Mouse (Mus musculus) heart, embryonic 14.5 days (tissue): ENCODE results near the gene Gch1. TPM values are rescaled to one million over a fixed set of nuclear protein-coding genes. Genes with fewer than 3 reads are reported as not detected.
A peak's percentile ranks its signal among the peaks of the same experiment; 100 is the strongest.

Experiments
- ATAC-seq: fragments of 200-750 bp; cut with Nextera tagmentation; 2 replicates; pipeline ENCODE4 v1.8.0; 2017; ENCODE audit warnings: low read depth, moderate TSS enrichment; ENCODE audit not compliant: insufficient number of reproducible peaks, insufficient read depth, low FRiP score
- H3K27ac ChIP-seq, 2 experiments: fragments of 200-500 bp in 1 of 2; fragments of 300-500 bp in 1 of 2; sonication (generic) in 1 of 2; replicated peaks in 1 of 2; 2 replicates each; pipeline ENCODE4 v1.5.1; 2012 to 2014; ENCODE audit warnings: low read depth in 2 of 2, low read length in 2 of 2, control low read depth in 1 of 2, mild to moderate bottlenecking in 1 of 2, mixed read lengths in 1 of 2; ENCODE audit not compliant: control insufficient read depth in 1 of 2, insufficient read depth in 1 of 2
- H3K27me3 ChIP-seq: fragments of 300-500 bp; sonication (generic); 2 replicates; pipeline ENCODE4 v1.6.1; 2014; ENCODE audit warnings: mild to moderate bottlenecking, low read length, control low read depth; ENCODE audit not compliant: control insufficient read depth, insufficient read depth
- H3K36me3 ChIP-seq: fragments of 300-500 bp; sonication (generic); 2 replicates; pipeline ENCODE4 v1.6.1; 2014; ENCODE audit warnings: mild to moderate bottlenecking, control low read depth, low read length, mixed read lengths; ENCODE audit not compliant: control insufficient read depth, insufficient read depth
- H3K4me1 ChIP-seq, 2 experiments: fragments of 200-500 bp in 1 of 2; fragments of 300-500 bp in 1 of 2; sonication (generic) in 1 of 2; 2 replicates each; pipeline ENCODE4 v1.6.1; 2012 to 2014; ENCODE audit warnings: low read length in 2 of 2, control low read depth in 1 of 2, mixed read lengths in 1 of 2; ENCODE audit not compliant: control insufficient read depth in 2 of 2, insufficient read depth in 2 of 2
- H3K4me2 ChIP-seq: fragments of 300-500 bp; sonication (generic); 2 replicates; pipeline ENCODE4 v1.6.1; 2014; ENCODE audit warnings: mild to moderate bottlenecking, low read length
- H3K4me3 ChIP-seq, 2 experiments: fragments of 200-500 bp in 1 of 2; fragments of 300-500 bp in 1 of 2; sonication (generic) in 1 of 2; 2 replicates each; pipeline ENCODE4 v1.5.1; 2012 to 2014; ENCODE audit warnings: low read length in 2 of 2, mild to moderate bottlenecking in 2 of 2, control low read depth in 1 of 2, low read depth in 1 of 2, moderate library complexity in 1 of 2; ENCODE audit not compliant: control insufficient read depth in 1 of 2, insufficient read depth in 1 of 2
- H3K9ac ChIP-seq: fragments of 300-500 bp; sonication (generic); 2 replicates; pipeline ENCODE4 v1.6.1; 2014; ENCODE audit warnings: mild to moderate bottlenecking, low read length
- H3K9me3 ChIP-seq: fragments of 300-500 bp; sonication (generic); 2 replicates; pipeline ENCODE4 v1.6.1; 2016; ENCODE audit warnings: low read length, control low read depth; ENCODE audit not compliant: control insufficient read depth
- WGBS: fragments of 180-500 bp; shearing (Covaris S2); extraction: QIAGEN DNeasy Blood & Tissue Kit; methylation state at CpG from one replicate; pipeline ENCODE4 v1.1.7; 2014; 5-methylcytosine and 5-hydroxymethylcytosine counted together
- polyA plus RNA-seq: library from polyadenylated mRNA; unstranded; fragments of >200 nt; fragmentation: Nextera tagmentation; extraction: Ambion mirVana; gene quantifications from 2 replicates; pipeline ENCODE4 v1.2.1, GENCODE M21; 2014

Gene Gch1
- polyA plus RNA-seq, 1 experiment from 2014 or later, result 6.6 TPM

- H3K4me1 ChIP-seq, result no peaks in the 10 kb centered on the region
- H3K9me3 ChIP-seq, result no peaks in the 10 kb centered on the region
- no peak overlapping the region for H3K4me3 ChIP-seq
- H3K4me2 ChIP-seq, result no peak overlapping the region
- H3K27me3 ChIP-seq, result no peaks in the 10 kb centered on the region
- whole genome bisulfite sequencing, result 90% methylated on average over 3 of the region's 3 CpGs
- H3K27ac ChIP-seq, result no peak overlapping the region
- no peaks in the 10 kb centered on the region for H3K36me3 ChIP-seq
- no peak for ATAC-seq
- H3K9ac ChIP-seq, result no peak overlapping the region
Observed at GRCm38 (mm10) chr14:47197340-47197739, 8.1 kb upstream of the Gch1 start.

- H3K4me3 ChIP-seq, result no peak overlapping the region
- no peaks in the 10 kb centered on the region for H3K27me3 ChIP-seq
- H3K4me2 ChIP-seq, result no peak overlapping the region
- no peaks in the 10 kb centered on the region for H3K36me3 ChIP-seq
- H3K4me1 ChIP-seq, result no peaks in the 10 kb centered on the region
- no peak for ATAC-seq
- 72% methylated on average over 8 of the region's 8 CpGs for WGBS
- no peaks in the 10 kb centered on the region for H3K9me3 ChIP-seq
- no peak overlapping the region for H3K27ac ChIP-seq
- H3K9ac ChIP-seq, result no peak overlapping the region
Observed at GRCm38 (mm10) chr14:47196711-47197110, 7.5 kb upstream of the Gch1 start.

GRCm38 (mm10) chr14:47194096-47194495 lies 4.9 kb upstream of the Gch1 start:
- H3K9ac ChIP-seq, result no peak overlapping the region
- H3K4me3 ChIP-seq, result no peak overlapping the region
- H3K4me1 ChIP-seq, result no peaks in the 10 kb centered on the region
- no peak overlapping the region for H3K4me2 ChIP-seq
- H3K27me3 ChIP-seq, result no peaks in the 10 kb centered on the region
- no peak overlapping the region for H3K27ac ChIP-seq
- 29% methylated on average over 4 of the region's 4 CpGs for WGBS
- no peak for ATAC-seq
- H3K36me3 ChIP-seq, result no peaks in the 10 kb centered on the region
- no peaks in the 10 kb centered on the region for H3K9me3 ChIP-seq

GRCm38 (mm10) chr14:47193506-47193905 lies 4.3 kb upstream of the Gch1 start:
- no peak overlapping the region for H3K4me3 ChIP-seq
- no peak overlapping the region for H3K9ac ChIP-seq
- no peak overlapping the region for H3K4me2 ChIP-seq
- no peak overlapping the region for H3K27ac ChIP-seq
- no peaks in the 10 kb centered on the region for H3K36me3 ChIP-seq
- peaks cover under 1% of the 10 kb centered on the region in 2 experiments; a peak in 3 of 4 replicates for H3K4me1 ChIP-seq
- ATAC-seq, result no peak
- WGBS, result 77% methylated on average over 6 of the region's 6 CpGs
- no peaks in the 10 kb centered on the region for H3K27me3 ChIP-seq
- H3K9me3 ChIP-seq, result no peaks in the 10 kb centered on the region

- H3K4me2 ChIP-seq, result no peak overlapping the region
- H3K27ac ChIP-seq, result no peak overlapping the region
- no peak overlapping the region for H3K9ac ChIP-seq
- no peak overlapping the region for H3K4me3 ChIP-seq
- H3K36me3 ChIP-seq, result no peaks in the 10 kb centered on the region
- no peak for ATAC-seq
- no peaks in the 10 kb centered on the region for H3K9me3 ChIP-seq
- peaks cover 2 to 3% of the 10 kb centered on the region in 2 experiments; a peak in 3 of 4 replicates for H3K4me1 ChIP-seq
- 44% methylated on average over 5 of the region's 5 CpGs for WGBS
- no peaks in the 10 kb centered on the region for H3K27me3 ChIP-seq
Observed at GRCm38 (mm10) chr14:47191861-47192260, 2.6 kb upstream of the Gch1 start.

GRCm38 (mm10) chr14:47190626-47191025 lies 1.4 kb upstream of the Gch1 start:
- 71% methylated on average over 4 of the region's 4 CpGs for WGBS
- no peak overlapping the region for H3K4me2 ChIP-seq
- H3K9me3 ChIP-seq, result no peaks in the 10 kb centered on the region
- H3K27me3 ChIP-seq, result no peaks in the 10 kb centered on the region
- H3K4me3 ChIP-seq, result no peak overlapping the region
- no peak overlapping the region for H3K27ac ChIP-seq
- no peak overlapping the region for H3K9ac ChIP-seq
- no peaks in the 10 kb centered on the region for H3K36me3 ChIP-seq
- no peak for ATAC-seq
- H3K4me1 ChIP-seq, result peaks cover 2 to 3% of the 10 kb centered on the region in 2 experiments; a peak in 3 of 4 replicates

- Histone ChIP-seq H3K4me2 (peak overlapping the region; percentile 98), H3K4me1 (peaks cover 2 to 3% of the 10 kb centered on the region in 2 experiments; a peak in 3 of 4 replicates), H3K9me3 (no peaks in the 10 kb centered on the region), H3K27ac (no peak overlapping the region), H3K27me3 (no peaks in the 10 kb centered on the region), H3K4me3 (peak overlapping the region; percentile 71 to 74), H3K9ac (peak overlapping the region; percentile 75), H3K36me3 (no peaks in the 10 kb centered on the region)
- ATAC-seq, result no peak
- 14% methylated on average over 8 of the region's 8 CpGs for WGBS
Observed at GRCm38 (mm10) chr14:47189635-47189955, 382 bp upstream of the Gch1 start.

GRCm38 (mm10) chr14:47188475-47188847 lies 752 bp downstream of the Gch1 start:
- no peak for ATAC-seq

More at GRCm38 (mm10) chr14:47188475-47188847, 752 bp downstream of the Gch1 start:
- H3K27ac ChIP-seq, result no peak overlapping the region
- no peaks in the 10 kb centered on the region for H3K27me3 ChIP-seq
- no peaks in the 10 kb centered on the region for H3K36me3 ChIP-seq
- peaks cover 2 to 3% of the 10 kb centered on the region in 2 experiments; a peak in 3 of 4 replicates for H3K4me1 ChIP-seq
- no peaks in the 10 kb centered on the region for H3K9me3 ChIP-seq
- H3K4me2 ChIP-seq, result peak overlapping the region; percentile 98
- 1% methylated on average over 16 of the region's 16 CpGs for WGBS
- peak overlapping the region; percentile 71 to 74 for H3K4me3 ChIP-seq
- peak overlapping the region; percentile 75 for H3K9ac ChIP-seq
